Mouse (Mus musculus) testis, adult 2 months (tissue): Measurements from ENCODE around the gene Impad1.

Experiments used
- CTCF ChIP-seq: fragments of 200-500 bp; IDR thresholded peaks from 2 replicates; pipeline ENCODE4 v1.5.1; 2012; ENCODE audit warnings: low read depth, mild to moderate bottlenecking, inconsistent platforms, low read length, moderate library complexity; ENCODE audit not compliant: control insufficient read depth, insufficient read depth, insufficient replicate concordance
- POLR2A ChIP-seq: fragments of 200-500 bp; IDR thresholded peaks from 2 replicates; pipeline ENCODE4 v1.6.1; 2012; ENCODE audit warnings: low read depth, mild to moderate bottlenecking, inconsistent platforms, low read length, moderate library complexity; ENCODE audit not compliant: control insufficient read depth

- no peak for TF ChIP-seq CTCF
- no peak for TF ChIP-seq POLR2A
Measured at GRCm38 (mm10) chr4:4840145-4840544, 47.0 kb upstream of the Impad1 start.
